Mouse (Mus musculus): Measurements from ENCODE around the gene D130052B06Rik.

D130052B06Rik gene

DNA sequence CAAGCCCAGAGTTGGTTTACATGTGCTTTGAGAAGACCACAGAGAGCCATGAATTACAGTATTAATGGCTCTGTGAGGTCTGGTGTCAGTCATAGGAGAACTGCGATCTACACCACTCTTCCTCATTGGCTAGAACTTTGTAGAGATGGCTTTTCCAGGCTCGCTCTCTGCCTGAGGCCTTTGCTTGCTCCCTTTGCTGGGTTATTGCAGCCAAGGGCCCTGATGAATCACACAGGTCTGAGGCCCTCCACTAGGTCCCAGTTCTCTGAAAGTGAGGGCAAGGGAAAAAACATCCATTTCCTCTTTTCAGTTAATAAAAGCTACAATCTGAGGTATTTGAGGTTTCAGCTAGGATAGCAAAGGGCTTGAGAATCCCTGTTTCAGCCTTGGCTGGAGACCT lies 64.5 kb downstream of the D130052B06Rik start:
- DNase-seq (ENCODE audit: low read depth, low spot score) = no peak

DNA sequence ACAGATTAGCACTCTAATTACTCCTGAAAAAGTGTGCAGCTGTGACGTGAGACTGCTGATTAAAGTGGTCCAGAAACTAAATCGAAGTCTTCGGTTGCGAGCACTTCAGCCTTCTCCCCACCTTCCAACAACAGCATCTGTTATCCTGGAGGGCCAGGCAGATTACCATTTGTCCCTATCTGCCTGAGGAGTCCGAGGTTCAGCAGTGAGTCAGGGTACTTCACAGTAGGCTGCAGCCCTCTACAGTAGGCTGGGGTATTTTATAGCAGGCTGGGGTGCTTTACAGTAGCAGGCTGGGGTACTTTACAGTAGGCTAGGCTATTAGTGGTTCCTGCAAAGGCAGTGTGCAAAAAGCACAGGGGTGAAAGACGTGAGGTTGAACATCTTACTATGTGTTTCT lies 69.3 kb downstream of the D130052B06Rik start:
- DNase-seq (ENCODE audit: low read depth, low spot score) = no peak

DNA sequence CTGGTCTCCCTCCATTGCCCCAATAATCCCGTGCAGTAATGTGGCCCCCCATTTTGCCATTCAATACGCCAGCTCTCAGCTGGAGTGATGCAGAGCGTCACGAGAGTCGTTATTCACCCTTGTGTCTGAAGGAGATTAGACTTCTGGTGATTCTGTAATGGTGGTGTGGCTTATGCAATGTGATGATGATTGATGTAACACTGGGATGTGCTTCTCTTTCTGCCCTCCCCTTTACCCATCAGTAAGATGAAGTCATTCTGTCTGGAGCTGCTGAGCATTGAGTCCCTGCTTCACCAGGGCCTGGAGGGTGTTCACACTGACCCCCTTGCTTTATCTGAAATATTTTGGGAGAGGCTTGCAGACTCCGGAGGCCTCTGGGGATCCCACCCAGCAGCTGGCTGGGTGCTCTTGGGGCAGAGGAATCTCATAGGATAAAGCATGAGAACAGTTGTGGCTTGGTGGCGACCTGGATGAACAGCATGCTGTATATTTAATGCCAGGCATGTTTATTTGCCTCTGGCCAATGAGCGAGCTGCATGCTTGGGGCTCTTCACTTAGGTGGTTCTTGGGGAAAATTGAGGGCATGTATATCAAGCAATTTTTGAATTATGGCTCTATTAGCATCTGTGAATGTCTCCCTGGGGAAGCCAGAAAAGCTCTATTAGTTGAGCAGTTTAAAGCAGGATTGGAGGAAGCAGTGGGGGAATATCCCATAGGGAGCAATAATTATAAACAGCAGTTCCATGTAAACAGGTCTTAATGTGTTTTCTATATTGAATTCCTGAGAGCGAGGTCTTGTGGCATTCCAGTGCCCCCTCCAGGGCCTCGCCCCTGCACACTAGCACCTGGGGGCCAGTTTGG lies 71.2 kb downstream of the D130052B06Rik start:
- no peak for DNase-seq (ENCODE audit: low read depth, low spot score)

Data from brain, adult 2 months (tissue).